Mouse (Mus musculus) stomach, embryonic 14.5 days (tissue): ENCODE results near the gene Mybbp1a. TPM values are rescaled to one million over a fixed set of nuclear protein-coding genes. Genes with fewer than 3 reads are reported as not detected.
A peak's percentile ranks its signal among the peaks of the same experiment; 100 is the strongest.

Experiments
- ATAC-seq: fragments of 200-750 bp; cut with Nextera tagmentation; 2 replicates; pipeline ENCODE4 v1.8.0; 2017; ENCODE audit warnings: low read depth, moderate TSS enrichment; ENCODE audit not compliant: insufficient number of reproducible peaks, insufficient read depth, low FRiP score
- H3K27ac ChIP-seq: fragments of 300-500 bp; sonication (generic); 2 replicates; pipeline ENCODE4 v1.5.1; 2014; ENCODE audit warnings: mild to moderate bottlenecking, low read length, moderate library complexity, mixed read lengths
- H3K27me3 ChIP-seq: fragments of 300-500 bp; sonication (generic); 2 replicates; pipeline ENCODE4 v1.6.1; 2014; ENCODE audit warnings: low read length, control low read depth, mixed read lengths; ENCODE audit not compliant: control insufficient read depth, insufficient read depth
- H3K36me3 ChIP-seq: fragments of 300-500 bp; sonication (generic); 2 replicates; pipeline ENCODE4 v1.6.1; 2014; ENCODE audit warnings: mild to moderate bottlenecking, control low read depth, low read length, moderate library complexity, mixed read lengths; ENCODE audit not compliant: control insufficient read depth, insufficient read depth
- H3K4me1 ChIP-seq: fragments of 300-500 bp; sonication (generic); 2 replicates; pipeline ENCODE4 v1.6.1; 2014; ENCODE audit warnings: low read length, control low read depth, mixed read lengths; ENCODE audit not compliant: control insufficient read depth, insufficient read depth
- H3K4me2 ChIP-seq: fragments of 300-500 bp; sonication (generic); replicated peaks from 2 replicates; pipeline ENCODE4 v1.6.1; 2014; ENCODE audit warnings: low read depth, low read length, control low read depth
- H3K4me3 ChIP-seq: fragments of 300-500 bp; sonication (generic); 2 replicates; pipeline ENCODE4 v1.5.1; 2014; ENCODE audit warnings: low read depth, low read length, control low read depth
- H3K9ac ChIP-seq: fragments of 300-500 bp; sonication (generic); replicated peaks from 2 replicates; pipeline ENCODE4 v1.6.1; 2014; ENCODE audit warnings: low read depth, mild to moderate bottlenecking, control low read depth, low read length, moderate library complexity, mixed read lengths
- H3K9me3 ChIP-seq: fragments of 300-500 bp; sonication (generic); 2 replicates; pipeline ENCODE4 v1.6.1; 2016; ENCODE audit warnings: low read depth, low read length, control low read depth; ENCODE audit not compliant: control insufficient read depth
- WGBS: fragments of 180-500 bp; shearing (Covaris S2); extraction: QIAGEN DNeasy Blood & Tissue Kit; methylation state at CpG from one replicate; pipeline ENCODE4 v1.1.7; 2014; 5-methylcytosine and 5-hydroxymethylcytosine counted together
- polyA plus RNA-seq: library from polyadenylated mRNA; unstranded; fragments of >200 nt; fragmentation: Nextera tagmentation; extraction: Ambion mirVana; gene quantifications from 2 replicates; pipeline ENCODE4 v1.2.1, GENCODE M21; 2014

The Mybbp1a gene
- polyA plus RNA-seq, 1 experiment from 2014 or later = 126 TPM

DNA sequence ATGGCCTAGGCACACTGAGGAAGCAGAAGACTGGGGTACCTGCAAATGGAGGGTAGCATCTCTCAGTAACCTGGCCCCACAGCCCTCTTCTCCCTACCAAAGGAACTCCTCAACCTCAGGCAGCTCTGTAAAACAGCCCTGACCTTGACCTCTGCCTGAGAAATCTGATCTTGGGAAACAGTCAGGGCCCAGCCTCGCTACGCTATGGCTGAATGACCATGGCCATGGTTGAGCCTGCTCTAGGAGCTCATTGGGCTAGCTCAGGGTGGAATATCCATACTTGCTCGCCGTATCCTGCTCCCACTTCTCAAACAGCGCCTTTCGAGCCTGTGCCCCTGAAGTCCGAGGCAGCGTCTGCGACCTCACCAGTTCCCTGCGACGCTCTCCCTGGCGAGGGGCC lies 40.1 kb upstream of the Mybbp1a start:
- no peak overlapping the region; the same call in 1 of the 2 replicates for H3K27ac ChIP-seq

DNA sequence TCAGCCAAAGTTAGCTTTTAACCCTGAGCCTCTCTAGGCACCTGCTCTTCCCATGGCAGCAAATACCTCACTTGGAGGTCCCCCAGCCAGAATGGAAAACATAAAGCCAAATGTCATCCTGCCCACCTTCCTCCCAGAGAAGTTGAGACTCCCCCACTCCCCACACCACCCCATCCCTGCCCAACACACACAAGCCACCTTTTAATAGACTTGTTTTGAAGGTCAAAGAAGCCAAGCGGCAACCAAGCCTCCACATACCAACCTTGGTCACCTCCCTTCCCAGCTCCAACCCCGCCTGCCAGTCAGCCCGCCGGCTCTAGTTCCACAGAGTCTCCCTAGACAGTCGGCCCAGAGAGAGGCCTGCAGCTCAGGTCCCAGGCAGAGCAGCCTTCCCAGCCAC lies 39.1 kb upstream of the Mybbp1a start:
- H3K27ac ChIP-seq = no peak overlapping the region
- no peaks in the 10 kb centered on the region for H3K9me3 ChIP-seq
- 66% methylated on average over 5 of the region's 5 CpGs for WGBS
- no peak overlapping the region for H3K9ac ChIP-seq
- peaks cover 6% of the 10 kb centered on the region for H3K36me3 ChIP-seq
- no peaks in the 10 kb centered on the region for H3K27me3 ChIP-seq
- H3K4me3 ChIP-seq = no peak overlapping the region
- no peak for ATAC-seq
- no peak overlapping the region for H3K4me2 ChIP-seq
- H3K4me1 ChIP-seq = peaks cover 24% of the 10 kb centered on the region

More for the DNA sequence above, 40.1 kb upstream of the Mybbp1a start:
- 75% methylated on average over 12 of the region's 12 CpGs for WGBS
- Histone ChIP-seq H3K4me2 (no peak overlapping the region), H3K27me3 (no peaks in the 10 kb centered on the region), H3K9ac (no peak overlapping the region), H3K9me3 (no peaks in the 10 kb centered on the region), H3K4me1 (peaks cover 27% of the 10 kb centered on the region), H3K36me3 (peaks cover 6% of the 10 kb centered on the region), H3K4me3 (no peak overlapping the region)
- ATAC-seq = no peak

DNA sequence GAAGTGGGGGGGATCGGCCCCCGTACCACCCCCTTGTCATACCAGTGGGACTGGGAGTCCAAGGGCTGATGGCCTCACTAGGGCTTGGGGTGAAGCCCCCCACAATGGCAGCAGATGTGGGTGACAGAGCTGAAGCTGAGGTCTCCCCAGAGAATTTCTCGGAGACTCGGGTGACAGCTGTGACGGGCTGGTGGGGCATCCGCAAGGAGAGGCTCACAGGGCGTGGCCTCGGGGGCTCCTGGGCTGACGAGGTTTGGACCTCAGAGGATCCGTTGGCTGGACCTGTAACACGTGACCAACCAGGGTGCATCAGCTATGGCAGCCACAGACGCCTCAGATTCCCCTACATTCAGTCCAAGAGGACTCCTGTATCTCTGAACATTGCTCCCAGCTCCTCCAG lies 38.2 kb upstream of the Mybbp1a start:
- H3K9ac ChIP-seq = no peak overlapping the region
- no peak overlapping the region for H3K4me3 ChIP-seq
- no peak overlapping the region for H3K4me2 ChIP-seq
- H3K27ac ChIP-seq = no peak overlapping the region
- peaks cover 17% of the 10 kb centered on the region; the same call in 1 of the 2 replicates for H3K4me1 ChIP-seq
- ATAC-seq = no peak
- H3K36me3 ChIP-seq = peaks cover 6% of the 10 kb centered on the region
- no peaks in the 10 kb centered on the region for H3K27me3 ChIP-seq
- 83% methylated on average over 12 of the region's 12 CpGs for WGBS
- H3K9me3 ChIP-seq = no peaks in the 10 kb centered on the region

DNA sequence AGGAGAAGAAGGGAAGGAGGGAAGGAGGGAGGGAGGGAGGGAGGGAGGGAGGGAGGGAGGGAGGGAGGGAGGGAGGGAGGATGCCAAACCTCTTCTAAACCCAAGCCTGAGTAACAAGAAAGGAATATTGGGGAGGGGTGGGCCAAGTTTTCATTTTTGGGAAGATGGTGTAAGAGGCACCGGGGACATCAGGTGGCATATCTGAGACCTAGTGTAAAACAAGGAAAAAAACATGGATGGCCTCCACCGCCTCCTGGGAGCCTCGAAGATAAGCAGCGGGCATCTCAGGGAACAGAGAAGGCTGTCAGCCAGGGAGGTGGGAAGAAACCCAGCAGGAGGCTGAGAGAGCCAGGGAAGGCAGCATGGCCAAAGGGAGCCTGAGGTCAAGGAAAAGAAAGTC lies 35.6 kb upstream of the Mybbp1a start:
- 60% methylated on average over 4 of the region's 4 CpGs for WGBS
- Histone ChIP-seq H3K4me2 (no peak overlapping the region), H3K4me1 (peaks cover 36% of the 10 kb centered on the region), H3K9ac (no peak overlapping the region), H3K4me3 (no peak overlapping the region), H3K9me3 (no peaks in the 10 kb centered on the region), H3K36me3 (no peaks in the 10 kb centered on the region; the same call in 1 of the 2 replicates), H3K27me3 (no peaks in the 10 kb centered on the region), H3K27ac (peak overlapping the region; percentile 71; the same call in 1 of the 2 replicates)
- ATAC-seq = no peak

DNA sequence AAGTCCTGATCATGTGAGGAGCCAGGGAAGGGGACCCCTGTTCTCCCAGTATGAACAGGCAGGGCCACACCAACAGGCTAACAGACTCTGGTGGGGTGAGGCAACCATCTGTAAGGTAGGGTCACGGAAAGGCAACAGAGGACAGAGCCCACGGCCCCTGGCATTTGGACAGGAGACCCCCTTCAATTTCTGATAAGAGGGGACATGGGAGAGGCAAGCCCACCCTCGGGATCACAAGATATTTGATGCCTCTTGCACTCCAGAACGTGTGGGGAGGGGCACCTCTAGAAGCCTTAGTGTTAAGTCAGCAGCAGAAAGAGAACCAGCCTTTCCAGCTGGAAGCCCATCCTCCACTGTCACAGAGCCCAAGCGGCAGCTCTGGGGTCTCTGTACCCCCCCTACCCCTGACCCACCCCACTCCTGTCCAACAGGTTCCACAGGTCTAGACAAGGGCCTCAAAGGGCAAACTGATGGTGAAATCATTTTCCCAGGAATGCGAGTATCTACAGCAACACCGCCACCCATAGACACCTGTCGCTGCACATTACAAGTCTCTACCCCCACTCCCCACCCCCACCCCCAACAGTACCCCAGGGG lies 35.0 kb upstream of the Mybbp1a start:
- Histone ChIP-seq H3K27ac (peak overlapping the region; percentile 71), H3K9me3 (no peaks in the 10 kb centered on the region), H3K4me2 (peak overlapping the region; percentile 89; the same call in 1 of the 2 replicates), H3K4me1 (peaks cover 36% of the 10 kb centered on the region), H3K4me3 (no peak overlapping the region), H3K36me3 (no peaks in the 10 kb centered on the region; the same call in 1 of the 2 replicates), H3K27me3 (no peaks in the 10 kb centered on the region), H3K9ac (no peak overlapping the region)
- 44% methylated on average over 8 of the region's 8 CpGs for WGBS
- ATAC-seq = peak; percentile 68

DNA sequence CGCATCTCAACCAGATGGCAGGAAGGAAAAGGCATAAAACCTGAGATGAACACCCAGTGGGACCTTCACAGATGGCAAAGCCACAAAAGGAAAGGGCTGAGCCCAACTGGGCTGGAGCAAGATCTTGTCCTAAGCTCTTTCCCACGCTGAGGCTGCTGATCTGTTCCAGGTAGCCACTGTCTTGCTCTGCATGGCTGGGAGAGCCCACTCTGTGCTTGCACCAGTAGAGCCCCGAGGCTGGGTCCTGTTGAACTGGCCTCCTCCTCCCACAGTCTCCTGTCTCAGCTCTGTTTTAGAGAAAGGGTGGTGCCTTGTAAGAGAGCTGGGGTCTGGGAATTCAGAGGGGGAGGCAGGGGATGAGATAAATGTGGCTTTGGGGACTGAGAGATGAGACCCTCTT lies 34.1 kb upstream of the Mybbp1a start:
- no peaks in the 10 kb centered on the region for H3K9me3 ChIP-seq
- H3K36me3 ChIP-seq = no peaks in the 10 kb centered on the region
- no peaks in the 10 kb centered on the region for H3K27me3 ChIP-seq
- no peak overlapping the region for H3K4me3 ChIP-seq
- no peak overlapping the region for H3K9ac ChIP-seq
- WGBS = 18% methylated on average over 3 of the region's 3 CpGs
- peak overlapping the region; percentile 89 for H3K4me2 ChIP-seq
- H3K27ac ChIP-seq = peak overlapping the region; percentile 71; the same call in 1 of the 2 replicates
- ATAC-seq = no peak
- peaks cover 34% of the 10 kb centered on the region for H3K4me1 ChIP-seq

DNA sequence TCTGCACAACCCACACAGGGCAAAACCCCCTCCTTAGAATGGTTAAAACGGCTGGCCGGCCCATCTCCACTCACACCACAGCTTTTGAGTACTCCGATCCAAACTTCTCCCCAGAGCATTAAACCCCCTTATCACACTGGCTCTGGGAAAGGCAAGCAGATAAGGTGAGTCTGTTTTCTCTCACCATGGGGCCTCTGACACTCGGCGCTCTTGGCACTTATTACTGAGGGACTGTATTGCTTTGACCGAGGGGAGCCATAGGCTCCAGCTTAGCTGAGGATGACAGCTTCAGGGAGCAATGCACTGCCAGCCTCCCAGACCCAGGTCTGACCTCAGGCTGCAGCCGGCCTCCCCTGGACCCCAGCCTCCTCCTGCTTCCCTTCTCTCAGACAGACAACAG lies 33.6 kb upstream of the Mybbp1a start:
- Histone ChIP-seq H3K27ac (peak overlapping the region; percentile 71; the same call in 1 of the 2 replicates), H3K36me3 (no peaks in the 10 kb centered on the region), H3K27me3 (no peaks in the 10 kb centered on the region), H3K9ac (no peak overlapping the region), H3K9me3 (no peaks in the 10 kb centered on the region), H3K4me2 (peak overlapping the region; percentile 89), H3K4me3 (no peak overlapping the region), H3K4me1 (peaks cover 32% of the 10 kb centered on the region)
- no peak for ATAC-seq
- WGBS = 13% methylated on average over 7 of the region's 7 CpGs

DNA sequence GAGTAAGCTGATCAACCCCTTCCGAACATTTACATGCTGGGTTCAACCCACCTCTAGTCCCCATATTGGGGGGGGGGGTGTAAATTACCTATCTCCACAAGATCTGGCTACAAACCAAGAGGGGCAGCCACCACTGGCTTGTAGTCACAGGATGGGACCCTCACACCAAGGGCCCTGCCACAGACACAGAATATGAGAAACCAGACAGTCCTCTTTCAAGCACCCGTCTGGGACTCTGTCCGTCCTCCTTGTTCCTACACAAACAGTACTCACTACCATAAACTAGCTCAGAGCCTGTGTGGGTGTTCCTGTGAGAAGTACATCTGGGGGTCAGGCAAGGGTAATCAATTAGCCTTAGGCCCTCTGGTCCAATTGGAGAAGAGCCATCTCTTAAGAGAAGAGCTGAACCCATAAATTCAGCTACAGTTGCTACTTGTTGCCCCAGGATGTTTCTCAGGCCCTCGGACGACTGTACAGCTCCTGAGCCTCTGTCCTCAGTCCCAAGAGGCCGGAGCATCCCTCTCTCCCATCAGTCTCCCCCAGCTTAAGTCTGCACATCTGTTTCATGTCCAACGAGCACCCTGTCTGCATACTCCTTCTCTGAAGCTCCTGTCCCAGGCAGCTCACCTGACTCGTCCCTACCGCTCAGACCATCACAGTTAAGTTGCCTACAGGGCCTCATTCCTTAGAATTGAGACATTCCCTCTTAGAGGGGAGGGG lies 32.5 kb upstream of the Mybbp1a start:
- no peaks in the 10 kb centered on the region for H3K36me3 ChIP-seq
- WGBS = 33% methylated on average over 9 of the region's 9 CpGs
- peak overlapping the region; percentile 71 for H3K4me3 ChIP-seq
- H3K9me3 ChIP-seq = no peaks in the 10 kb centered on the region
- H3K4me2 ChIP-seq = peak overlapping the region; percentile 89
- no peak for ATAC-seq
- peaks cover 32% of the 10 kb centered on the region for H3K4me1 ChIP-seq
- H3K27me3 ChIP-seq = no peaks in the 10 kb centered on the region
- no peak overlapping the region for H3K9ac ChIP-seq
- H3K27ac ChIP-seq = no peak overlapping the region; the same call in 1 of the 2 replicates
